Mouse (Mus musculus) liver, embryonic 14.5 days (tissue): ENCODE data around the gene Abcc1.

Source experiments
- CTCF ChIP-seq: IDR thresholded peaks from 2 replicates; pipeline ENCODE4 v1.5.1; 2016; ENCODE audit warnings: antibody characterized with exemption, low read depth, control low read depth
- EP300 ChIP-seq: IDR thresholded peaks from 2 replicates; pipeline ENCODE4 v1.6.1; 2016; ENCODE audit warnings: antibody characterized with exemption, low read depth

DNA sequence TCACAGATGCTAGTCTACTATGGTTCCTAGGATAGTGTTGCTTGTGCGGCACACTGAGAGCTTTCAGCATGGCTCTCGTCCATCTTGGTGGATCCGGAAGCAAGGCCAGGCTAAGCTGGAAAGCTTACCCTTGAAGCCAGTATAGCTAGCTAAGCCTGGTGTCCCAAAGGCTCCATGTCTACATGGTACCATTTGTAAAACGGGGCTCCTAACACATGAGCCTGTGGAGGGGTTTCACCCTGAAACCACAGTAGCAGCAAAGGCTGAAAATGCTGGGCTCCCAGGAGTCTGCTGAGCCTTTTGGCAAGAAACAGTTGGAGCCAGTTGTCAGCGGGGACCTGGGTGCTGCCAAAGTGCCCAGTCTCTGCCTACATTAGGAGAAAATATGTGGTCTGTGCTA lies 71.6 kb downstream of the Abcc1 start:
- TF ChIP-seq CTCF = no peak
- no peak for TF ChIP-seq EP300
